Mouse (Mus musculus) cortical plate, adult 2 months (tissue): ENCODE measurements around the gene Ints1. TPM values are rescaled to one million over a fixed set of nuclear protein-coding genes. Genes with fewer than 3 reads are reported as not detected.
"Not testable (repeated sequence)": the region's sequence is repeated elsewhere in the genome, so short reads cannot be mapped to it uniquely, and the experiment has no call there.

Source experiments
- H3K27ac ChIP-seq: fragments of 200-500 bp; 2 replicates; pipeline ENCODE4 v1.5.1; 2012; ENCODE audit warnings: low read length, control low read depth, inconsistent platforms; ENCODE audit not compliant: insufficient read depth
- H3K4me1 ChIP-seq: fragments of 200-500 bp; 2 replicates; pipeline ENCODE4 v1.6.1; 2011; ENCODE audit warnings: low read length; ENCODE audit not compliant: control insufficient read depth, insufficient read depth
- H3K4me3 ChIP-seq: fragments of 200-500 bp; 2 replicates; pipeline ENCODE4 v1.5.1; 2011; ENCODE audit warnings: mild to moderate bottlenecking, low read length, control low read depth; ENCODE audit not compliant: insufficient read depth
- CTCF ChIP-seq: fragments of 200-500 bp; IDR thresholded peaks from 2 replicates; pipeline ENCODE4 v1.5.1; 2011; ENCODE audit warnings: mild to moderate bottlenecking, control low read depth, low read length; ENCODE audit not compliant: insufficient read depth; ENCODE audit errors: extremely low read depth
- POLR2A ChIP-seq: fragments of 200-500 bp; IDR thresholded peaks from 2 replicates; pipeline ENCODE4 v1.6.1; 2011; ENCODE audit warnings: mild to moderate bottlenecking, low read length, control low read depth; ENCODE audit not compliant: insufficient read depth; ENCODE audit errors: extremely low read depth
- polyA plus RNA-seq: library from polyadenylated mRNA; depleted of rRNA; stranded (reverse); fragments of >200 nt; gene quantifications from 2 replicates; pipeline ENCODE4 v1.2.3, GENCODE M21; 2012

Ints1 gene
- polyA plus RNA-seq, 1 experiment, result 68.5 TPM

DNA sequence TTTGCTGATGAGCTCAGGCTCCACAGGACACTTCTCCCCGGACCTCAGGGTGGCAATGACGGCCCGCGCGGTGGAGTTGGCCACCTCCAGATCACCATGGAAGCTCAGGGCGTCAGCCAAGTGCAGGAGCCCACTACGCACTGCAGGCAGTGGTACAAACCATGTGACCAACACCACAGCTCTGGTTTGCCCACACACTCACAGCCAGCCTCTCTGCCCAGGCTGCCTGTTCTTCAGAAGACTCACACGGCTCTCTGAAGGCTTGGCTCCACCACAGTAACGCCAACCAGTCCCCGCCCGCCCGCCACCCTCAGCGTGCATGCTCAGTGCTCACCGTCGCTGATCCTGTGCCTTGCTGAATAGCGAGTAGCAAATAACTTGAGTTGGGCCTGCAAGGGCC is 17.4 kb downstream of the Ints1 start:
- no peak for TF ChIP-seq CTCF
- TF ChIP-seq POLR2A, result peak; percentile 51; the same call in 1 of the 2 replicates
- Histone ChIP-seq H3K4me1 (no peaks in the 10 kb centered on the region; the same call in 1 of the 2 replicates), H3K4me3 (no peak overlapping the region), H3K27ac (0 out of 2 replicates have a peak overlapping the region, but pooled peaks have one; percentile 18)

DNA sequence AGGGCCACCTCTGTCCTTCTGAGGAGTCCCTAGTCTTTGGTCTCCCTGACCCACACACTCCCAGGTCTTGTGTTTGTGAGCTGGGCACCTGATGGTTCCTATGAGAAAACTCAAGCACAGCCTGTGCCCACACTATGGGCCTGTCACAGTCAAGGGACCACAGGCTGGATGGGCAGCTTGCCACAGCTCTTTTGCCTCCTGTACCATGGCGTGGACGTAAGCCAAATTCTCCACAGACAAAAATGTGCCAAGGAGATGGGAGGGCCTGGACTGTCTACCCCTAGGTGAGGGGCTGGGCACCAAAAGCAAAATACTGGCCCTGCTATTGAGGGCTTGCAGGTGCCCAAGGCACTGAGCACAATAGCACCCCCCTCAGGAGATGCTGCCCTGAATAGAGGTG is 18.9 kb downstream of the Ints1 start:
- Histone ChIP-seq H3K27ac (no peak overlapping the region), H3K4me3 (no peak overlapping the region), H3K4me1 (no peaks in the 10 kb centered on the region; the same call in 1 of the 2 replicates)
- TF ChIP-seq POLR2A (no peak), CTCF (no peak)

DNA sequence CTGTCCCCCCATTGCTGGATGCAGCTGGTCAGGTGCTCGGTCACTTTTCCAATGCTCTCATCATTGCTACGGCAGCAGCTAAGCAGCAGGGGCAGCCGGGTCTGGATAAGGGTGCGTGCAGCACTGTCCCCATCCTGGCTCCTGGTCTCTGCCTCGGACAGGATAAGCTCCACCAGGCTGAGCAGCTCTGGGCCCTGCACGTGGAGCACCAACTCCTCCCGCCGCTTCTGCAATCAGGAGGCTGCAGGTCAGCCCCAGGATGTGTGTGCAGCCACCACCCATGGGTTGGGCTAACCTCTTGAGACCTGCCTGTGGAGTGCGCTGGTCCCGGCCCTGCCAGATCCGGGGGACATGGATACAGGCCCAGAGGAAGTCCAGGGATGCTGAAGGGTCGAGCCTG is 19.3 kb downstream of the Ints1 start:
- Histone ChIP-seq H3K27ac (no peak overlapping the region), H3K4me1 (no peaks in the 10 kb centered on the region; the same call in 1 of the 2 replicates), H3K4me3 (no peak overlapping the region)
- TF ChIP-seq POLR2A (no peak), CTCF (no peak)

- peak; percentile 58 for TF ChIP-seq CTCF
- no peak for TF ChIP-seq POLR2A
- Histone ChIP-seq H3K4me3 (no peak overlapping the region), H3K4me1 (no peaks in the 10 kb centered on the region; the same call in 1 of the 2 replicates), H3K27ac (no peak overlapping the region)
Observed at GRCm38 (mm10) chr5:139754753-139755152, 20.7 kb downstream of the Ints1 start.

DNA sequence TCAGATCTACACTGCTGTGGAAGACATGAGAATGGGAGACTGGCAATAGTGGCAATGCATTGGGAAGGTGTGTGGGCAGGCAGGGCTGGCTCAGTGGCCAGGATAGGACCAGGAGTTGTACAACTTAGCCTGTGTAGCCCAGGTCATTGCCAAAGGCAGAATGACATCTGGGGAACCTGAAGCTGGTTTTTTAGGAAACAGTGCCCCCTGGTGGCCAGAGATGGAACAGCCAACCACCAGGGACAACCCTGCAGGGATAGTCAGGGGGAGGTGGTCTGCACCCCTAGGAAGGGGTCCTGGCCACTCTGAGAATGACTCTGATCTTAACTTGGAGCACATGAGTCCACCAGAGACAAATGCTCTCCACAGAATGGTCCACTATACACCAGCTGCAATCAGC is 24.9 kb downstream of the Ints1 start:
- no peaks in the 10 kb centered on the region for H3K4me1 ChIP-seq
- H3K27ac ChIP-seq, result no peak overlapping the region
- TF ChIP-seq POLR2A, result no peak
- TF ChIP-seq CTCF, result peak; percentile 81

DNA sequence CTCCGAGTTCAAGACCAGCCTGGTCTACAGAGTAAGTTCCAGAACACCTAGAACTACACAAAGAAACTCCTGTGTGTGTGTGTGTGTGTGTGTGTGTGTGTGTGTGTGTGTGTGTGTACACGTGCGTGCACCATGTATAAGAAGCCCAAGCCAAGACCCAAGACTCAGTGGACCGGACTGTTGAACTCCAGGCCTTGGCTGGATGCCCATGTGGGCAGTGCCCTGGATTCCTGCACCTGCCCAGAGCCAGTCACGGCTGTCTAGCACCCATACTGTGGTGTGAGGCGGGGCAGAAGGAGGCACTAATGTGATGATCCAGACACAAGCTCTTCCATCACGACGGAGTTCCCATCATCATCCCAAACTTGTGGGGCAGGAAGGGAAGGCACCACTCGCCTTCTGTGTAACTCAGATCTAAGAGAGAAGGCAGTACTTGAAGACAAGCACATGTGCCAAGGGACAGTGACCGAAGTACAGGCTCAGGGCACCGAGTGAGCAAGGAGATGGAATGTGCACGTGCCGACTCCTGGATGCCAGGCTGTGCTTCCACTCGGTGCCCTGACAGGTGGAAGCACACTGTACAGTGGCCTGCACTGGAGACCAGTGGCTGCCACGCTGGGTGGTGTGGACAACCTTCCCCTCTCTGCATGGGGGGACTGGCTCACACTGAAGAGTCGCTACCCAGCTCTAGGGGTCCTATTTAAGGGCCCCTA is 25.9 kb downstream of the Ints1 start:
- no peaks in the 10 kb centered on the region for H3K4me1 ChIP-seq
- H3K27ac ChIP-seq, result no peak overlapping the region
- no peak overlapping the region for H3K4me3 ChIP-seq
- TF ChIP-seq POLR2A (no peak), CTCF (no peak)

More for the DNA sequence above, 24.9 kb downstream of the Ints1 start:
- no peak overlapping the region for H3K4me3 ChIP-seq

- Histone ChIP-seq H3K4me3 (no peak overlapping the region), H3K27ac (no peak overlapping the region), H3K4me1 (no peaks in the 10 kb centered on the region)
- TF ChIP-seq POLR2A (no peak), CTCF (peak; percentile 73)
Observed at GRCm38 (mm10) chr5:139745771-139746170, 29.7 kb downstream of the Ints1 start.

DNA sequence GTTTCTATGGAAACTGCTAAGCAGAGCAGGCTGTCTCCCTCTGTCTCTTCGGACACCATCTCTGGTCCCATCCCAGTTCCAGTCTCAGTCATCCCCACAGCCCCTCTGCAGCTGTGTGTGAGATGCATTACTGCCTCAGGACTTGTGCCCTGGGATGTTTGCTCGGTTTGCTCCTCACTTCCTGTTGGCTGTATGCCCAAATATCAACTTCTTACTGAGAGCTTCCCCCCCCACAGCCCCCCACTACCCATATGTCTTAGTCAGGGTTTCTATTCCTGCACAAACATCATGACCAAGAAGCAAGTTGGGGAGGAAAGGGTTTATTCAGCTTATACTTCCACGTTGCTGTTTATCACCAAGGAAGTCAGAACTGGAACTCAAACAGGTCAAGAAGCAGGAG is 32.8 kb downstream of the Ints1 start:
- H3K4me1 ChIP-seq, H3K27ac ChIP-seq, H3K4me3 ChIP-seq: not testable (repeated sequence)

DNA sequence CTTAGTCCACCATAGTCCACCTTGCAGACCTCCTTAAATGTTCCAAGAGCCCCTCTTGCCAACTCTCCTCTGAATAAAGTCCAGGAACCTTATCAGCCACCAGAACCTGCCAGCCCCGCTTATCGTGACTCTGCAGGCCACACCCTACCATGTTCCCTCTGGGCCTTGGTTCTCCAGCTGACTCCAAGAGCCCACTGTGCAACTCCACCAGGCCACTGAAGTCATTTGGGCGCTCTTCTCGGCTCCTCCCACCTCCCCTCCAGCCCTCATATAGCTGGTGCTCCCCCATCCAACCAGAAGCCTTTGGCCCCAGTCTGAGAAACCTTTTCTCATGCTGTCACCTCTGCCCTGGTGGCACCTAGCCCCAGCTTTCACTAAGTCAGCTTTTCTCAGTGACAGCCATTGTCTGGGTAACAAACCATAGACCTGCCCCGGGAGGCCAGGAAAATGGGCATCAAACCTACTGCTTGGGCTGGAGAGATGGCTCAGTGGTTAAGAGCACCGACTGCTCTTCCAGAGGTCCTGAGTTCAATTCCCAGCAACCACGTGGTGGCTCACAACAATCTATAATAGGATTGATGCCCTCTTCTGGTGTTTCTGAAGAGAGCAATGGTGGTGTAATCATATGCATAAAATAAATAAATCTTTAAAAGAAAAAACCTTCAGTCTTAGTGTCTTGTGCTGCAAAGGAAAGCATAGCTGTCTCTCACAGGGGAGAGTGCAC is 36.7 kb downstream of the Ints1 start:
- no peak for TF ChIP-seq POLR2A
- no peak for TF ChIP-seq CTCF
- 0 out of 2 replicates have a peak, but pooled peaks cover 1% of the 10 kb centered on the region for H3K4me1 ChIP-seq
- H3K27ac ChIP-seq, result no peak overlapping the region
- no peak overlapping the region for H3K4me3 ChIP-seq
